Mouse (Mus musculus) sigmoid colon, adult 10 weeks (tissue): ENCODE data around the gene Slc25a51. TPM values are rescaled to one million over a fixed set of nuclear protein-coding genes. Genes with fewer than 3 reads are reported as not detected.

Experiments used
- polyA plus RNA-seq: library from polyadenylated mRNA; stranded (reverse); fragments of 350-450 nt; fragmentation: Illumina TruSeq; extraction: RNeasy Lipid Tissue Mini Kit (QIAGEN cat#74804); gene quantifications from one replicate; pipeline ENCODE4 v1.2.3, GENCODE M21; 2014; ENCODE audit warnings: low read depth, low replicate concordance

Slc25a51 gene
- 68.9 TPM for polyA plus RNA-seq

GRCm38 (mm10) chr4:45408427-45409132 is at the start of gene Slc25a51:
Gene Slc25a51 (minus strand): TSS chr4:45408766.

Other genes starting within 250 kb of the Slc25a51 start
- gene Frmpd1, start 223.9 kb downstream of the Slc25a51 start, polyA plus RNA-seq: not detected
- 21.5 TPM for gene Trmt10b, start 111.6 kb downstream of the Slc25a51 start, polyA plus RNA-seq
- gene Dcaf10, start 66.7 kb downstream of the Slc25a51 start, polyA plus RNA-seq: 32.8 TPM
- 54.0 TPM for gene Exosc3, start 66.0 kb downstream of the Slc25a51 start, polyA plus RNA-seq
- gene Shb, start 123.7 kb upstream of the Slc25a51 start, polyA plus RNA-seq: 4.6 TPM